Mouse (Mus musculus) kidney, postnatal 10 days (tissue): ENCODE results near the gene Clip3.

Experiments
- DNase-seq: peaks from one replicate; pipeline ENCODE4 v3.0.0; 2021; ENCODE audit warnings: mixed read lengths

Clip3 gene

DNA sequence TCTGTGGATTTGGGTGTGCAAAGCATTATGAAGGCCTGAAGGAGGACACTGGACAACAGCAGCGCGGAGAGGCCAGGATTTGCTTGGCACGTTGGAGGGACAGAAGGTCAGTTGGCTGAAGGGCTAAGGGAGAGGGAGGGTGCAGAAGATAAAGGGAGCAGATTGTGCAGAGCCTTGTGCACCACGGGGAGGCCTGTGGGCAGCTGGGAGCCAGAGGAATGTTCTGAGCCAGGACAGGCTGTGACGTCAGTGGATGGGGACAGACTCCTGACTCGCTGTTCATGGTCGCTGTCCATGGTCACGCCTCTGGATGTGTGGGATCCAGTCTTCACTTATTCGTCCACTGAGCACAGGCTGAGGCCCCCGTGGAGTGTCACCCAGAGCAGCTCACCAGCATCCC is 3.6 kb downstream of the Clip3 start:
- DNase-seq = peak; percentile 70

DNA sequence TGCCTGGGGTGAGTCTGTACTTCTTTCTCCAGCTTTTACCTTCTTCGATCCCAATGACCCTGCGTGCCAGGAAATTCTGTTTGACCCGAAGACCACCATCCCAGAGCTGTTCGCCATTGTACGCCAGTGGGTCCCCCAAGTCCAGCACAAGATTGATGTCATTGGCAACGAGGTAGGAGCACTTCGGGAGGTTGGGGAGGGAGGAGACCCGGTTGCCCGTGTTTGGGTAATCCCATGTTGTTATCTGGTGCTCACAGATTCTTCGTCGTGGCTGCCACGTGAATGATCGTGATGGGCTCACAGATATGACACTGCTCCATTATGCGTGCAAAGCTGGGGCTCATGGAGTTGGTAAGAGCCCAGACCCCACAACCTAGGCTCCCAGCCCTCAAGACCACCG is 5.3 kb downstream of the Clip3 start:
- DNase-seq = no peak

DNA sequence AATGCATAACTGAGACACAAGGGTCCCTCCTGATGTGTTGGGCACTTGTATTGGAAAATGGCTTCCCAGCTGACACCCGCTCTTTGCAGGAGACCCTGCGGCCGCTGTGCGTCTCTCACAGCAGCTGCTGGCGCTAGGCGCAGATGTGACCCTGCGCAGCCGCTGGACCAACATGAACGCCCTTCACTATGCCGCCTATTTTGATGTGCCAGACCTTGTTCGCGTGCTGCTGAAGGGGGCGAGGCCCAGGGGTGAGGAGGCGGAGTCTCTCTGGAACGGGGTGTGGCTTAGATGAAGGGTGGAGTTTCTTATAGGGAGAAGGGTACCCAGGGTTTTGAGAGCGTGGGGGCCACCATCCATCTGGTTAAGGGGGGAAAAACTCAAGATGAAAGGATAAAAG is 5.7 kb downstream of the Clip3 start:
- no peak for DNase-seq

DNA sequence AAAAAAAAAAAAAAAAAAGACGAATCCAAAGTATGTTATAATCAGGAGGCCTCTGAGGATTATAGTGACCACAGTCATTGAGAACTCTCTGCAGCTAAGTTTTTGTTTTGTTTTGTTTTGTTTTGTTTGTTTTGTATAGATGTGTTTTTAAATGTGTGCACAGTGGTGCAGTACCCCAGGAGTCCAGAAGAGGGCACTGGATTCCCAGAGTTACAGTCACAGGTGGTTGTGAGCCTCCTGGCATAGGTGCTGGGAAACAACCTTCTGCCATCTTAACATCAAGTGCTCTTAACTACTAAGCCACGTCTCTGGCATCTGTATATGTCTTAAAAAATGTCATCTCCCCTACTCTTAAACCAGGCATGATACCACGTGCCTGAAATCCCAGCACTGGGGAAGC is 9.4 kb downstream of the Clip3 start:
- DNase-seq = peak; percentile 38

DNA sequence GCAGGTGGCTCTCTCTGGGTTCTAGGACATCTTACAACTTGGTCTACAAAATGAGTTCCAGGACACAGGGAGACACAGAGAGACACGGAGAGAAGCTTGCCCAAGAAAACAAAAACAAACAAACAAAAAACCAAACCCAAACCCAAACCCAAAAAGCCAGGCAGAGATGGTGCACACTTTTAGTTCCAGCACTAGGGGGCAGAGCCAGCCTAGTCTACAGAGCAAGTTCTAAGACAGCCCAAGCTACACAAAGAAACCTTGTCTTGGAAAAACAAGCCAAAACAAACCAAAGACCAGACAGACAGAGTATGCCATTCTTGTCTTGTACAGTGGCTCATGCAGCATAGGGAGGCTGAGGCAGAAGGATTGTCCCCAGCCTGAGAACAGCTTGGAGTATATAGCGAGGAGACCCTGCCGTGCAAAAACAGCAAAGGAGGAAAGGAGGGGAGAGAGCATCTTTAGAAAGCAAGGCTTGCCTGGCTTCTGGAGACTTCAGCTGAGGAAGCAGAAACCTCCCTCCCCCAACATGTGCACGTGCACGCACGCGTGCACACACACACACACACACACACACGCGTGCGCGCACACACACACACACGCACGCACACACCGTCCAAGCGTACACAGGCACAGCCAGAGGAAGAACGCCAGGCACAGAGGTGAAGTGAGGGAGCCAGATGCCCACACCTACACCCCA is 14.7 kb downstream of the Clip3 start:
- no peak for DNase-seq

- peak; percentile 95 for DNase-seq
Measured at GRCm38 (mm10) chr7:30308076-30309005, 16.8 kb downstream of the Clip3 start, which contains the start of gene Alkbh6. Gene Alkbh6 (plus strand): TSS chr7:30308717.

DNA sequence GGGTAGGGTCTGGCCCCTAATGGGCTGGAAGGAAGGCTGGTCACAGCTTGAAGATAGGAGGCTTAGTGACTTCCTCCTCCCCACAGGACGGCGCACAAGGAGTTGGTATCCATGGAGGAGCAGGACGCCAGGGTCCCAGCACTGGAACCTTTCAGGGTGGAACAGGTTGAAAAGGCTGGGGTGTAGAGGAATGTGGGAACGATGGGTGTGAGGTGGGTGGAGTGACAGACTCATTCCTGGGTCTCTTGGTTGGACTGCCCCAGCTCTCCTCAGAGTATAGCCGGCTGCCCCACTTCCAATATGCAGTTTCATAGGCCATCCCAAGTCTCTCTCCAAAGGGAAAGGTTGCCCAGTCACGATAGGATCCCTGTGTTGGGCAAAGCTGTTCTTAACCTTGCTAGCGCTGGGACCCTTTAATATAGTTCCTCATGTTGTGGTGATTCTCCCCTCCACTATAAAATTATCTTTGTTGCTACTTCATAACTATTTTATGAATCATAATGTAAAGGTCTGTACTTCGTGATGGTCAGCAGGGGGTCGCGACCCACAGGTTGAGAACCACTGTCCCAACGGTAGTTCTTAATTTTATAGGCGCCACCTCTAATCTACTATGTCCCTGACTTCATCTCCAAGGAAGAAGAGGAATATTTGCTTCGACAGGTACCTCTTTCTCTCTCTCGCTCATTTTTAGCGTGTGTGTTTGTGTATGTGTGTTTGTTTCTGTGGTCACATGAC is 18.0 kb downstream of the Clip3 start:
- DNase-seq = no peak

DNA sequence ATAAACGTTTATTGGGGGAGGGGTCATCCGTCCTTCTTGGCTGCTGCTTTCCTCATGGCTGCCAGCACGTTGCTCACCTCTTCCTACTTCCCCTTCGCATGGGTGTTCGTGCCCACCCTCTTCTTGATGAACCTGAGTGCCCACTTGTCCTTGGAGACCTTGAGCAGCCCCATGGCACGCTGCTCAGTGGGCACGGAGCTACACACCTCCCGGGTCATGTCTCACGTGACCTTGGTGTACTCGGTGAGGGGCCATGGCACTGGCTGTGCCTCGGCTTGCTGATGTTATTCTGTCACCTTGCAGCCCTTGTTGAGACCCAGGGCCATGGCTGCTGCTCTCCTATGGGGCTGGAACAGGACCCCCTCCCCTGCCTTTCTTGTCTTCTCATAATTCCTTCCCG is 18.6 kb downstream of the Clip3 start:
- no peak for DNase-seq

- peak; percentile 67 for DNase-seq
Measured at GRCm38 (mm10) chr7:30313666-30314320, 22.3 kb downstream of the Clip3 start.

DNA sequence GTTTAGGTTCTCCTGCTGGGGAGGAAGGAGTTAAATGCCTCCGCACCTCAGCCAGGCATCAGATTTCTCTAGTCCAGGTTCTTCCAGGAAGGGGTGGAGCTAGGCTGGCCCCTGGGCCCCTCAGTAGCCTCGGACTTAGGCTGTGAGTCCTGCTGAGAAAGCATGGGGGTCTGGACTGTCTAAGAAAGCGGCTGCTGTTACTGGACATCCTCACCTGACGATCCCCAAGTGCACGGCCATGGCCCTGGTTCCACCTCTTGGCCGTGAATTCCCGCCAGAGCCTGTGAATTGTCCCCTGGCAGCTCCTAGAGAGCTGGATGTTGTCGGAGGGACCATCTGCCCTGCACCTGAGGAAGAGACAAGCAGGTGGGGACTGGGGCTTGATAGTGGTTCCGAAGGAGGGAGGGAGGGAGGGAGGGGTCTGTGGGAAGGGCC is 23.2 kb downstream of the Clip3 start, which contains the start of gene Syne4:
Gene Syne4 (plus strand): TSS at position 87 of the 435 bp plus-strand sequence.
- DNase-seq = peak; percentile 57

DNA sequence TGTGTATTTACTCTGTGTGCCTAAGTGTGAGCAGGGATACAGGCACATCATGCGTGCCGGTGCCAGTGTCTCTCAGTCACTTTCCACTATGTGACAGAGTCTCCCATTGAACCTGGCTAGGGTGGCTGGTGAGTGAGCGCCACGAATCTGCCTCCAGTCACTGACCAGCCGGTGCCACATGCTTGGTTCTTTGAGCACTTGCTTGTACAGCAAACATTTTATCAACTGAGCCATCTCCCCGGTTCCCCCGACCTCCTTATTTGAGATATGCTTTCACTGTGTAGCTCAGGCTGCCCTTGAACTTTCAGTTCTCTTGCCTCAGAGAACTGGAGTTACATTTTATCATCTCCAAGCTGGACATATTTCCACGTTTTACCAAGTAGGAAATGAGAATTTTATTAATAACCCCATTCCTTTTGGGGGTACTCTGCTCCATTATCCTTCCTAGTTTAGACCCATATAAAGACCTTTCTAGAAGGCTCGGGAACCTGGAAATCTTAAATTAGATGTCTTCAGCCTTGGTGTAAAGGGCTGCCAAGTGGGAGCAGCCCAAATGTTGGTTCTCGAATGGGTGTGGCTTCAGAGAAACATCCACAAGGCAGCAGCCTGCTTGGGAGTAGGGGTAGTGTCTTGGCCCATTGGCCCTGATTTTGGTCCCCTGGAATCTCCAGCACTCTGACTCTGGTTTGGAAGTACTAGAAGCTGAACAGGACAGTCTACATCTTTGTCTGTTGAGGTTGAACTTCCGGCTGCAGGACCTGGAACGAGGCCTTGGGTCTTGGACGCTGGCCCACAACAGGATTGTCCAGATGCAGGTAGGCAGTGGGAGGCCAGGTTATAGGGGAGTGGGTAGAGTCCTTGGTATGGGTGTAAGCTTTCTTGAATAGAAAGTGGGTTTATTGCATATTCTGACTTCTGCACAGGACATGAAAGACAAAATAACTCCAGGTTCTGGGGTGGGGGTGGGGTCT is 24.3 kb downstream of the Clip3 start:
- no peak for DNase-seq

- no peak for DNase-seq
Measured at GRCm38 (mm10) chr7:30318142-30318541, 26.6 kb downstream of the Clip3 start.

DNA sequence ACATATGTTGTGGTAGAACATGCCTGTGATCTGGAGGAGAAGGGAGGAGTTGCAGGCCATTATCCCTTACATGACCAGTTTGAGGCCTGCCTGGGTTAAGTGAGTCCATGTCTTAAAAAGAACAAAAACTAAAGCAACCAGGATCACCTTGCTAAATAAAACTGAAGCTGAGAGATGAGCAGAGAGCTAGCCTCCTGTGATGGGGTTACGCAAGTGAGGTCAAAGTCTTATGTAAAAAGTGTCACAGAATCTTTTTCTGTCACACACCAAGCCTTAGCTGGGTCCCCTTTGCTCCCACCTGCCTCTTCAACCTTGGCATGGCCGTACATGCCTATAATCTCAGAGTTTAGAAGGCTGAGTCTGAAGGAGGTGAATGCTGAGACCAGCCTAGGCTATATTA is 29.4 kb downstream of the Clip3 start:
- DNase-seq = no peak

GRCm38 (mm10) chr7:30321539-30322284 is 30.2 kb downstream of the Clip3 start, which contains the start of gene E130208F15Rik:
Gene E130208F15Rik (plus strand): TSS chr7:30321740.
- DNase-seq = peak; percentile 83

- peak; percentile 99 for DNase-seq
Measured at GRCm38 (mm10) chr7:30322285-30322667, 30.7 kb downstream of the Clip3 start.

- DNase-seq = no peak
Measured at GRCm38 (mm10) chr7:30322865-30323264, 31.3 kb downstream of the Clip3 start.

GRCm38 (mm10) chr7:30323795-30324194 is 32.3 kb downstream of the Clip3 start, which contains the start of gene Sdhaf1:
Gene Sdhaf1 (minus strand): TSS chr7:30323895.
- no peak for DNase-seq

- DNase-seq = no peak
Measured at GRCm38 (mm10) chr7:30324300-30324944, 32.9 kb downstream of the Clip3 start.

DNA sequence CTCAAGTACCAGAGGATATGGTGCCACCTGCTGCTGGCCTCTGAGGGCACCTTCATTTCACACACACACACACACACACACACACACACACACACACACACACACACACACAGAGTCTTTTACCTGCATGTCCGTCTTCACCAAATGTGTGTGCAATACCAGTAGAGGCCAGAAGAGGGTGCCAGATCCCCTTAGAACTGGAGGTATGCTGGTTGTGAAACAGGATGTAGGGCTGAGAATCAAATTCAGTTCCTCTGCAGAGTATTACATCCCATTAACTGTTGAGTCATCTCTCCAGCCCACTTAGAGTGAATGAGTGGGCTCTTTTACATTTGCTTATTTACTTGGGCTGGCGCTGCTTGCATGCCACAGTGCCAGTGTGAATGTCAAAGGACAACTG is 33.8 kb downstream of the Clip3 start:
- DNase-seq = peak; percentile 60

- no peak for DNase-seq
Measured at GRCm38 (mm10) chr7:30326427-30326826, 34.9 kb downstream of the Clip3 start.
